Mouse (Mus musculus): Measurements from ENCODE around the gene Map6d1. TPM values are rescaled to one million over a fixed set of nuclear protein-coding genes. Genes with fewer than 3 reads are reported as not detected.

Map6d1 gene
- 0.45 and 0.58 TPM in 2 replicates for polyA plus RNA-seq (2011; ENCODE audit: insufficient read length, low read depth, missing spikeins)

- Histone ChIP-seq H3K4me1 (ENCODE audit: control insufficient read depth, insufficient read depth, low read length) (no peaks in the 10 kb centered on the region), H3K4me3 (ENCODE audit: insufficient read depth, low read length) (peak within 1 kb of the TSS; percentile 78), H3K27ac (ENCODE audit: insufficient read depth, low read length) (no peak within 1 kb of the TSS)
- no peak for TF ChIP-seq CTCF (IDR thresholded peaks at IDR 0.05; ENCODE audit: borderline replicate concordance, insufficient read depth, low read length)
- peak; percentile 50 for TF ChIP-seq POLR2A (IDR thresholded peaks at IDR 0.05; ENCODE audit: low read depth, low read length)
Observed at GRCm38 (mm10) chr16:20240468-20241414, at the start of gene Map6d1. Gene Map6d1 (minus strand): TSS chr16:20241358.

GRCm38 (mm10) chr16:20280238-20280637 is 39.1 kb upstream of the Map6d1 start:
- H3K4me3 ChIP-seq (ENCODE audit: insufficient read depth, low read length) = no peak overlapping the region
- TF ChIP-seq POLR2A (IDR thresholded peaks at IDR 0.05; ENCODE audit: low read depth, low read length) (no peak), CTCF (IDR thresholded peaks at IDR 0.05; ENCODE audit: borderline replicate concordance, insufficient read depth, low read length) (no peak)
- H3K27ac ChIP-seq (ENCODE audit: insufficient read depth, low read length) = no peak overlapping the region
- H3K4me1 ChIP-seq (ENCODE audit: control insufficient read depth, insufficient read depth, low read length) = no peaks in the 10 kb centered on the region

DNA sequence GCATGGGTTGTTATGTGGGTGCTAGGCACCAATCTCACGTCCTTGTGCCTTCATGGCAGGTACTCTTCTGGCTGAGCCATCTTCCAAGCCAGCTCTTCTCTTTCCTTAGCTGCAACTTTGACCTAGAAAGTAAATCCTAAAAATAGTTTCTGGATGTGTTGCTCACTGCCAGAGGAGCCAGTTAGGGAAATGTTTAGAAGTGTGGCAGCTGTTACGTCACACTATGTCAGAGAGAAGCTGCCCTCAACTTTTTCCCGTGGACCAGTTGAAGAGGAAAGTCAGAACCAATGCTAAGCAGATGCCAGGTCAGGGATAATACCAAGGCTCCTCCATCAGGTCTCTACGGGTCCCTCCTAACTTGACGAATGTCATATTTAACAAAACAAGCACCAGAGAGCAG is 38.2 kb upstream of the Map6d1 start:
- Histone ChIP-seq H3K4me3 (ENCODE audit: insufficient read depth, low read length) (no peak overlapping the region), H3K27ac (ENCODE audit: insufficient read depth, low read length) (no peak overlapping the region), H3K4me1 (ENCODE audit: control insufficient read depth, insufficient read depth, low read length) (no peaks in the 10 kb centered on the region)
- TF ChIP-seq POLR2A (IDR thresholded peaks at IDR 0.05; ENCODE audit: low read depth, low read length) = no peak

- no peak overlapping the region for H3K4me3 ChIP-seq (ENCODE audit: insufficient read depth, low read length)
- no peak overlapping the region for H3K27ac ChIP-seq (ENCODE audit: insufficient read depth, low read length)
Observed at GRCm38 (mm10) chr16:20272994-20273393, 31.8 kb upstream of the Map6d1 start.

GRCm38 (mm10) chr16:20271339-20271738 is 30.2 kb upstream of the Map6d1 start:
- H3K27ac ChIP-seq (ENCODE audit: insufficient read depth, low read length) = no peak overlapping the region
- no peak for TF ChIP-seq POLR2A (IDR thresholded peaks at IDR 0.05; ENCODE audit: low read depth, low read length)
- TF ChIP-seq CTCF (IDR thresholded peaks at IDR 0.05; ENCODE audit: borderline replicate concordance, insufficient read depth, low read length) = no peak
- H3K4me1 ChIP-seq (ENCODE audit: control insufficient read depth, insufficient read depth, low read length) = no peaks in the 10 kb centered on the region
- no peak overlapping the region for H3K4me3 ChIP-seq (ENCODE audit: insufficient read depth, low read length)

More at GRCm38 (mm10) chr16:20272994-20273393, 31.8 kb upstream of the Map6d1 start:
- H3K4me1 ChIP-seq (ENCODE audit: control insufficient read depth, insufficient read depth, low read length) = no peaks in the 10 kb centered on the region
- no peak for TF ChIP-seq CTCF (IDR thresholded peaks at IDR 0.05; ENCODE audit: borderline replicate concordance, insufficient read depth, low read length)

GRCm38 (mm10) chr16:20265089-20265488 is 23.9 kb upstream of the Map6d1 start:
- H3K4me1 ChIP-seq (ENCODE audit: control insufficient read depth, insufficient read depth, low read length) = no peaks in the 10 kb centered on the region
- no peak overlapping the region for H3K4me3 ChIP-seq (ENCODE audit: insufficient read depth, low read length)
- TF ChIP-seq CTCF (IDR thresholded peaks at IDR 0.05; ENCODE audit: borderline replicate concordance, insufficient read depth, low read length) = no peak
- TF ChIP-seq POLR2A (IDR thresholded peaks at IDR 0.05; ENCODE audit: low read depth, low read length) = no peak
- H3K27ac ChIP-seq (ENCODE audit: insufficient read depth, low read length) = no peak overlapping the region

DNA sequence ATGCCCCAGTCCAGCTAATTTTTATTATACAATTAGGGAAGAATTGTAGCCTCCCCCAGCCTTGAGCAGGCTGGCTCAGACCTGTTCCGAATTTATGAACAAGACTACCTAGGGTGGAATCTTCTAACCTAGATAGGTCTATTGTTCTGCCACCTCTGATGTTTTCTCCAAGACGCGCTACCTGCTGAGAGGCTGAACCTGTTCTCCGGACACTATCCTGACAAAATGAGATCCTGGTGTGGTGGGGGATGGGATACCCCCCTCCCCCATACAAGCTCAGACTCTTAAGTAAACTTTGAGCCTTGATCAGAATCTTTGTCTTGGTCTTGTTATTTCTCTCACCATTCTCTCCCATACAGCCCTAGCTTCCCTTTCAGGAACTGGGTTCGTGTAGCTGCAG is 16.8 kb upstream of the Map6d1 start:
- H3K4me3 ChIP-seq (ENCODE audit: insufficient read depth, low read length) = no peak overlapping the region
- no peak overlapping the region for H3K27ac ChIP-seq (ENCODE audit: insufficient read depth, low read length)
- no peaks in the 10 kb centered on the region for H3K4me1 ChIP-seq (ENCODE audit: control insufficient read depth, insufficient read depth, low read length)
- TF ChIP-seq CTCF (IDR thresholded peaks at IDR 0.05; ENCODE audit: borderline replicate concordance, insufficient read depth, low read length) (no peak), POLR2A (IDR thresholded peaks at IDR 0.05; ENCODE audit: low read depth, low read length) (no peak)

- Histone ChIP-seq H3K27ac (ENCODE audit: insufficient read depth, low read length) (no peak overlapping the region), H3K4me1 (ENCODE audit: control insufficient read depth, insufficient read depth, low read length) (no peaks in the 10 kb centered on the region), H3K4me3 (ENCODE audit: insufficient read depth, low read length) (no peak overlapping the region)
- TF ChIP-seq CTCF (IDR thresholded peaks at IDR 0.05; ENCODE audit: borderline replicate concordance, insufficient read depth, low read length) (no peak), POLR2A (IDR thresholded peaks at IDR 0.05; ENCODE audit: low read depth, low read length) (no peak)
Observed at GRCm38 (mm10) chr16:20248442-20249174, 7.5 kb upstream of the Map6d1 start.

- Histone ChIP-seq H3K4me3 (ENCODE audit: insufficient read depth, low read length) (no peak overlapping the region), H3K4me1 (ENCODE audit: control insufficient read depth, insufficient read depth, low read length) (no peaks in the 10 kb centered on the region), H3K27ac (ENCODE audit: insufficient read depth, low read length) (no peak overlapping the region)
- TF ChIP-seq POLR2A (IDR thresholded peaks at IDR 0.05; ENCODE audit: low read depth, low read length) (no peak), CTCF (IDR thresholded peaks at IDR 0.05; ENCODE audit: borderline replicate concordance, insufficient read depth, low read length) (no peak)
Observed at GRCm38 (mm10) chr16:20247103-20247502, 5.9 kb upstream of the Map6d1 start.

DNA sequence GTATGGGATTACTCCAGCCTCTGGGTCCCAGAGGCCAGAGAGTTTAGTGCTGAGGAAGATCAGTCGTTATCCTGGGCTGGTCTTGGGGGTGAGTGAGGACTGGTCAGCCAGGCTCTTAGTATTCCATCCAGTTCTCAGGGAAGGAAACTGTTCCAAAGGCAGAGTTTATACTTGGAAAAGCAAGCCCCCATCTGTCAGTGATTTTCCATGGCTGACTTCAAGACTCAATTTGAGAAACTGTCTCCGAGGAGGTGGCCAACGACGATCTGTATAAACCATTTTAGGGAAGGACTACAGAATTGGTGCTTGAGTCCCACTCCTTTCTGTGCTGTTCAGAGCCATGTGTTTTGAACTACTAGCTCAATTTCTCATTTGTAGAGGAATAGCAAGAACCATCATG is 2.5 kb downstream of the Map6d1 start:
- Histone ChIP-seq H3K4me1 (ENCODE audit: control insufficient read depth, insufficient read depth, low read length) (no peaks in the 10 kb centered on the region), H3K4me3 (ENCODE audit: insufficient read depth, low read length) (no peak overlapping the region), H3K27ac (ENCODE audit: insufficient read depth, low read length) (no peak overlapping the region)
- TF ChIP-seq POLR2A (IDR thresholded peaks at IDR 0.05; ENCODE audit: low read depth, low read length) = no peak
- TF ChIP-seq CTCF (IDR thresholded peaks at IDR 0.05; ENCODE audit: borderline replicate concordance, insufficient read depth, low read length) = no peak

Measured in embryonic fibroblast, embryonic 13.5 days (primary cell).